Mouse (Mus musculus) cerebellum, postnatal 25 days (tissue): ENCODE results near the gene 4921504E06Rik.

Source experiments
- DNase-seq, 2 experiments: peaks; one replicate each; pipeline ENCODE4 v3.0.0; 2021; ENCODE audit warnings: mixed read lengths in 2 of 2

The 4921504E06Rik gene

GRCm38 (mm10) chr2:19416066-19416465 lies 137.6 kb downstream of the 4921504E06Rik start:
- DNase-seq, result no peak

GRCm38 (mm10) chr2:19415063-19415521 lies 138.6 kb downstream of the 4921504E06Rik start:
- peak; percentile 17 to 37 for DNase-seq

GRCm38 (mm10) chr2:19414222-19414965 lies 139.3 kb downstream of the 4921504E06Rik start:
- DNase-seq, result peak; percentile 66 to 81
